Comparison of ENCODE assay signal across 13 mouse cellular contexts in genomic region chr5:32759662-32760061, GRCm38 (mm10).
"Had no signal": no experiment of that assay in that cellular context is flagged by ENCODE, and none has a peak within 500 bp of the region (broad histone marks: within the 10 kb centered on the region; RNA-seq: fewer than 3 reads in every experiment).

No protein-coding gene starts in this region.

- H3K9me3 ChIP-seq: limb, embryonic 15.5 days; liver, embryonic 12.5 days; lung, embryonic 15.5 days; megakaryocyte, embryonic 14.5 days; midbrain, embryonic 15.5 days; neural tube, embryonic 12.5 days had no signal

- H3K4me2 ChIP-seq: limb, embryonic 15.5 days; liver, embryonic 12.5 days; lung, embryonic 15.5 days; midbrain, embryonic 11.5 days; midbrain, embryonic 15.5 days; neural tube, embryonic 12.5 days had no signal

- DNase-seq: kidney, adult 9 months; kidney, postnatal 36 days; thymus, postnatal 14 days had no signal

- H3K9ac ChIP-seq: limb, embryonic 15.5 days; liver, embryonic 12.5 days; lung, embryonic 15.5 days; midbrain, embryonic 15.5 days; neural tube, embryonic 12.5 days had no signal

- H3K27ac ChIP-seq: kidney, postnatal 0 days; layer of hippocampus, adult 2 months; limb, embryonic 15.5 days; liver, embryonic 12.5 days; lung, embryonic 15.5 days; midbrain, embryonic 15.5 days; neural tube, embryonic 12.5 days; stomach, postnatal 0 days had no signal

- H3K4me3 ChIP-seq: layer of hippocampus, adult 2 months; limb, embryonic 15.5 days; liver, embryonic 12.5 days; lung, embryonic 15.5 days; megakaryocyte, embryonic 14.5 days; midbrain, embryonic 15.5 days; neural tube, embryonic 12.5 days had no signal

- ATAC-seq: liver, embryonic 12.5 days; midbrain, embryonic 15.5 days had no signal

- H3K27me3 ChIP-seq: limb, embryonic 15.5 days; liver, embryonic 12.5 days; lung, embryonic 15.5 days; megakaryocyte, embryonic 14.5 days; midbrain, embryonic 15.5 days; neural tube, embryonic 12.5 days had no signal

- H3K4me1 ChIP-seq: limb, embryonic 15.5 days; lung, embryonic 15.5 days; midbrain, embryonic 15.5 days; neural tube, embryonic 12.5 days had no signal
